Mouse (Mus musculus) CH12.LX (cell line): ENCODE results near the gene Themis3. TPM values are rescaled to one million over a fixed set of nuclear protein-coding genes. Genes with fewer than 3 reads are reported as not detected.

Source experiments
- DNase-seq: peaks from one replicate; pipeline ENCODE4 v3.0.0-alpha.2; 2013; ENCODE audit errors: extremely low read depth
- H3K27ac ChIP-seq: 2 replicates; pipeline ENCODE4 v1.5.1; 2012; ENCODE audit warnings: low read depth, mild to moderate bottlenecking, control low read depth, moderate library complexity; ENCODE audit not compliant: insufficient read depth
- H3K27me3 ChIP-seq: replicated peaks from 2 replicates; pipeline ENCODE3; 2012; ENCODE audit warnings: inconsistent platforms
- H3K36me3 ChIP-seq, 2 experiments: replicated peaks in 1 of 2; 2 replicates each; pipeline versions ENCODE3 to v1.6.1; 2012; ENCODE audit warnings: inconsistent platforms in 1 of 2, low read length in 1 of 2, mild to moderate bottlenecking in 1 of 2, mixed read lengths in 1 of 2, moderate library complexity in 1 of 2; ENCODE audit not compliant: control insufficient read depth in 1 of 2, insufficient read depth in 1 of 2
- H3K4me1 ChIP-seq, 2 experiments: 2 replicates each; pipeline ENCODE4 v1.6.1; 2012; ENCODE audit warnings: inconsistent platforms in 1 of 2, moderate library complexity in 1 of 2; ENCODE audit not compliant: insufficient read depth in 2 of 2, control insufficient read depth in 1 of 2
- H3K4me2 ChIP-seq: 2 replicates; pipeline ENCODE4 v1.6.1; 2012; ENCODE audit warnings: low read depth, mild to moderate bottlenecking, control low read depth; ENCODE audit not compliant: poor library complexity, insufficient read depth, severe bottlenecking
- H3K4me3 ChIP-seq, 3 experiments: fragments of 150-350 bp in 1 of 3; sonication (generic) in 1 of 3; replicated peaks in 1 of 3; 2 replicates each; pipeline versions ENCODE3 to v1.5.1; 2011 to 2012; ENCODE audit warnings: low read depth in 2 of 3, low read length in 2 of 3, mild to moderate bottlenecking in 2 of 3, moderate library complexity in 2 of 3, control low read depth in 1 of 3, improper control_type of control experiment in 1 of 3, inconsistent platforms in 1 of 3, mixed read lengths in 1 of 3; ENCODE audit not compliant: poor library complexity in 1 of 3
- H3K79me2 ChIP-seq: replicated peaks from 2 replicates; pipeline ENCODE4 v1.6.1; 2012; ENCODE audit warnings: mild to moderate bottlenecking, moderate library complexity; ENCODE audit not compliant: control insufficient read depth, poor library complexity, insufficient read depth, severe bottlenecking; ENCODE audit errors: extremely low read depth
- H3K9ac ChIP-seq: 2 replicates; pipeline ENCODE4 v1.6.1; 2012; ENCODE audit warnings: low read depth, mild to moderate bottlenecking, control low read depth, moderate library complexity; ENCODE audit not compliant: insufficient read depth
- H3K9me3 ChIP-seq: replicated peaks from 2 replicates; pipeline ENCODE3; 2012; ENCODE audit warnings: low read length, inconsistent platforms, mixed read lengths
- BHLHE40 ChIP-seq: IDR thresholded peaks from 2 replicates; pipeline ENCODE4 v1.6.1; 2011; ENCODE audit warnings: mild to moderate bottlenecking, low read depth, low read length, improper control_type of control experiment
- E2F4 ChIP-seq: IDR thresholded peaks from 2 replicates; pipeline ENCODE4 v1.6.1; 2011; ENCODE audit warnings: low read depth, low read length, improper control_type of control experiment; ENCODE audit not compliant: insufficient replicate concordance
- ETS1 ChIP-seq: conservative IDR thresholded peaks from 2 replicates; pipeline ENCODE4 v1.6.1; 2012; ENCODE audit warnings: low read depth, mild to moderate bottlenecking, inconsistent platforms, low read length, improper control_type of control experiment, moderate library complexity
- GABPA ChIP-seq: IDR thresholded peaks from 2 replicates; pipeline ENCODE4 v1.6.1; 2012; ENCODE audit warnings: low read depth, low read length, improper control_type of control experiment, inconsistent platforms; ENCODE audit not compliant: insufficient replicate concordance
- HCFC1 ChIP-seq: IDR thresholded peaks from 2 replicates; pipeline ENCODE4 v1.6.1; 2012; ENCODE audit warnings: low read depth, mild to moderate bottlenecking, inconsistent platforms, low read length, improper control_type of control experiment
- IRF4 ChIP-seq: IDR thresholded peaks from 2 replicates; pipeline ENCODE4 v1.6.1; 2014; ENCODE audit warnings: low read depth, mild to moderate bottlenecking, inconsistent platforms, low read length, improper control_type of control experiment
- KAT2A ChIP-seq: IDR thresholded peaks from 2 replicates; pipeline ENCODE4 v1.6.1; 2012; ENCODE audit warnings: low read length, improper control_type of control experiment, inconsistent platforms; ENCODE audit not compliant: insufficient replicate concordance
- MAFK ChIP-seq: IDR thresholded peaks from 2 replicates; pipeline ENCODE4 v1.6.1; 2011; ENCODE audit warnings: low read length, improper control_type of control experiment; ENCODE audit not compliant: insufficient replicate concordance
- MAX ChIP-seq: IDR thresholded peaks from 2 replicates; pipeline ENCODE4 v1.6.1; 2011; ENCODE audit warnings: low read length, improper control_type of control experiment
- MEF2A ChIP-seq: IDR thresholded peaks from 2 replicates; pipeline ENCODE4 v1.6.1; 2014; ENCODE audit warnings: low read depth, mild to moderate bottlenecking, inconsistent platforms, low read length, improper control_type of control experiment, borderline replicate concordance
- NELFE ChIP-seq: IDR thresholded peaks from 2 replicates; pipeline ENCODE4 v1.6.1; 2011; ENCODE audit warnings: low read depth, low read length, improper control_type of control experiment
- NRF1 ChIP-seq: IDR thresholded peaks from 2 replicates; pipeline ENCODE4 v1.6.1; 2014; ENCODE audit warnings: low read depth, mild to moderate bottlenecking, inconsistent platforms, low read length, improper control_type of control experiment, moderate library complexity
- PAX5 ChIP-seq: IDR thresholded peaks from 2 replicates; pipeline ENCODE4 v1.6.1; 2012; ENCODE audit warnings: low read length, inconsistent platforms, mixed read lengths
- POLR2AphosphoS2 ChIP-seq: IDR thresholded peaks from 2 replicates; pipeline ENCODE4 v1.6.1; 2011; ENCODE audit warnings: low read depth, low read length, improper control_type of control experiment
- RCOR1 ChIP-seq: conservative IDR thresholded peaks from 2 replicates; pipeline ENCODE4 v1.6.1; 2012; ENCODE audit warnings: low read depth, mild to moderate bottlenecking, inconsistent platforms, low read length, improper control_type of control experiment
- TBP ChIP-seq: conservative IDR thresholded peaks from 2 replicates; pipeline ENCODE4 v1.6.1; 2011; ENCODE audit warnings: low read depth, low read length, improper control_type of control experiment
- TCF12 ChIP-seq: IDR thresholded peaks from 2 replicates; pipeline ENCODE4 v1.6.1; 2014; ENCODE audit warnings: low read depth, mild to moderate bottlenecking, inconsistent platforms, low read length, improper control_type of control experiment
- UBTF ChIP-seq: IDR thresholded peaks from 2 replicates; pipeline ENCODE4 v1.6.1; 2012; ENCODE audit warnings: low read depth, mild to moderate bottlenecking, inconsistent platforms, low read length, improper control_type of control experiment, moderate library complexity
- USF1 ChIP-seq: IDR thresholded peaks from 2 replicates; pipeline ENCODE4 v1.6.1; 2014; ENCODE audit warnings: low read depth, mild to moderate bottlenecking, inconsistent platforms, low read length, improper control_type of control experiment
- USF2 ChIP-seq: conservative IDR thresholded peaks from 2 replicates; pipeline ENCODE4 v1.6.1; 2011; ENCODE audit warnings: low read depth, low read length, improper control_type of control experiment
- ZC3H11A ChIP-seq: IDR thresholded peaks from 2 replicates; pipeline ENCODE4 v1.6.1; 2012; ENCODE audit warnings: low read depth, mild to moderate bottlenecking, inconsistent platforms, low read length, improper control_type of control experiment
- ZMIZ1 ChIP-seq: IDR thresholded peaks from 2 replicates; pipeline ENCODE4 v1.6.1; 2012; ENCODE audit warnings: low read depth, mild to moderate bottlenecking, inconsistent platforms, low read length, improper control_type of control experiment
- dilution Hi-C: fragments of 300-500 bp; cut with MboI; formaldehyde crosslinking; loops from 2 replicates; pipeline ENCODE4 v1.14.3; 2020; ENCODE audit warnings: low sequenced_read_pairs; ENCODE audit not compliant: extremely low pct_unique_long_range_greater_than_20kb, extremely low pct_ligation_motif_present
- in situ Hi-C: fragments of 300-500 bp; cut with MboI; formaldehyde crosslinking; loops from 3 replicates; pipeline ENCODE4 v1.14.3; 2019; ENCODE audit warnings: low sequenced_read_pairs, low pct_ligation_motif_present, low pct_unique_long_range_greater_than_20kb, mixed read lengths
- polyA plus RNA-seq: library from polyadenylated mRNA; unstranded; fragments of >175 nt; gene quantifications from 2 replicates; pipeline ENCODE4 v1.2.1, GENCODE M21; 2012; ENCODE audit warnings: low read depth; ENCODE audit not compliant: insufficient read length
- total RNA-seq, 2 experiments: library from RNA; depleted of rRNA; stranded (reverse); fragments of 300-350 nt in 1 of 2; fragments of >200 nt in 1 of 2; gene quantifications; 2 replicates each; pipeline ENCODE4 v1.2.3; 2012 to 2014

Gene Themis3
- total and polyA plus RNA-seq, 3 experiments = not detected

DNA sequence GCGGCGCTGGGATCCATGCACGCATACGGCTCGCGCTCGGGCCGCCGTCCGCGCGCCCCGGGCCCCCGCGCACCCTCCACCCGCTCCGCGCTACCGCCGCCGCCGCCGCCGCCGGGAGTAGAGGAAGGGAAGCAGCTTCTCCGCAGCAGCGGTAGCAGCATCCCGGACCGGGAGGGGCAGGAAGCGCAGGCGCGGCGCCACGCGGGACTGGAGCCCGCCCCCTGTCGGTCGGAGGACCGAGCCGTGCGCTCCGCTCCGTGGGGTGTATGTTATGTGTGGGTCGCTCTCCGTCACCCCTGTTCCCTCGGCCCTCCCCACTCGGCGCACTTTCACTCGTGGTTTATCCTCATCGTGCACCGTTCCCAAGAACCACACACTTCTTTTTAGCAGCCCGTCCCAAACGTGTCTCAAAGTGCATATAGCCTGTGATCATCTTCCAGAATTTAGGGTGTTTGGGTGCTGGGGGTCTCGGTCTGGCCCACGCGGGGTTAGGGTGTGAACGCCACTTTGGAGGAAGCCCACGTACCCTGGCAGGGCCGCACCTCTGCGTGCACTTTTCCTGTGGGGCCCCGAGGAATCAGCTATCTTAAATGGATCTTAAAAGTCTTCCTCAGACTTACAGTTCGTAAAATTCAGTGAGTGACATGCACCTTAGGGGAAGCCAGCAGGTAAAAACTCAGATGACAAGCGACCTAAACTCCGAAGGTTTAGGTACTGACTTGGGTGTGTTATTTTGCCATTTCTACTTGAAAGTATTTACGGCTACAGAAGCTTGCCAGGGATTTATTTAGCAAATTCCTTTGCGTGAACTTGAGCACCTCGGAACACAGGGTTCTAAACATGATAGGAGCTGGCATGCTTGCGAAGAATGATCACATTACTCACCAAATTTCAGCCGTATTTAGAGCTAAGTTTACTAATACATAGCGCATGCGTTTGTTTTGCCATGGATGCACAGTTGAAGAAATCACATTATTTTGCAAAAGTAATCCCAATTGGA lies 74.6 kb downstream of the Themis3 start, which contains the start of gene Rab12 (continued):
- TF ChIP-seq MAX = 0 out of 2 replicates have a peak, but pooled peaks have one; percentile 54

DNA sequence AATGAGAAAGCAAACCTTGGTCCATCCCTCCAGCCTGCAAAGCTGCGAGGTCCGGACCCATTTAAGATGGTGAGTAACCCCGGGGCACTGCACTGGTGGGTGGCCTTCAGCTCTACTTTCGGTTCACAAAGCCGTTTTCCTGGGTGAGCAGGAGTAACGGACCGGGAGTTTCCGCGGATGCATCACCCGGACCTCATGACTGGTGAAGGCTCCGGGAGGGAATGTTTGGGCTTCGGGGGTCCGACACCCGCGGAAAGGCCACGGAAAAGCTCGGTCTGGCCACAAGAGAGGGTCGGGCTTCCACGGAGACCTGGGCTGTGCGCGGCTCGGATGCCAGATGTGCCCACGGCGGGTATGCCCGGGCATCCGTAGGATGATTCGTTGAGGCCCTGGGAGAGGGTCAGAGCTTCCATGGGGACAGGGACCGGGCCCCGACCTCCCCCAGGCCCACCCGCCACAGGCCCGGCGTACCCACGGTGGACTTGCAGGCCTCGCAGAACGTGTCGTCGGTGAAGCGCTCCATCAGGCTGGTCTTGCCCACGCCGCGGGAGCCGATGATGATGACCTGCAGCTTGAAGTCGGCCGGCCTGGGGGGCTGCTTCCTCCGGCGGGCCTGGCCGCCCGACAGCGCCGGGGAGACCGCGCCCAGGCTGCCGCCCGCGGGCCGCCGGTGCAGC lies 75.4 kb downstream of the Themis3 start:
- no peaks in the 10 kb centered on the region for H3K9me3 ChIP-seq
- peaks cover 31% of the 10 kb centered on the region for H3K79me2 ChIP-seq
- peak overlapping the region; percentile 82 to 98 (median 85) for H3K4me3 ChIP-seq
- H3K27ac ChIP-seq = peak overlapping the region; percentile 11; the same call in 1 of the 2 replicates
- peaks cover 3 to 18% of the 10 kb centered on the region in 2 experiments for H3K36me3 ChIP-seq
- TF ChIP-seq USF2 (no peak), UBTF (no peak), TBP (no peak), IRF4 (no peak), RCOR1 (no peak), NELFE (no peak), POLR2AphosphoS2 (no peak), GABPA (no peak), MAX (no peak), USF1 (no peak), TCF12 (no peak), PAX5 (no peak)
- peaks cover 13% of the 10 kb centered on the region for H3K27me3 ChIP-seq
- in situ Hi-C loops (no loop called here), dilution Hi-C loops (no loop called here)
- DNase-seq = peak; percentile 18
- H3K9ac ChIP-seq = peak overlapping the region; percentile 76
- peak overlapping the region; percentile 98; the same call in 1 of the 2 replicates for H3K4me2 ChIP-seq
- H3K4me1 ChIP-seq = peaks cover 2 to 31% of the 10 kb centered on the region in 2 experiments; a peak in 3 of 4 replicates

DNA sequence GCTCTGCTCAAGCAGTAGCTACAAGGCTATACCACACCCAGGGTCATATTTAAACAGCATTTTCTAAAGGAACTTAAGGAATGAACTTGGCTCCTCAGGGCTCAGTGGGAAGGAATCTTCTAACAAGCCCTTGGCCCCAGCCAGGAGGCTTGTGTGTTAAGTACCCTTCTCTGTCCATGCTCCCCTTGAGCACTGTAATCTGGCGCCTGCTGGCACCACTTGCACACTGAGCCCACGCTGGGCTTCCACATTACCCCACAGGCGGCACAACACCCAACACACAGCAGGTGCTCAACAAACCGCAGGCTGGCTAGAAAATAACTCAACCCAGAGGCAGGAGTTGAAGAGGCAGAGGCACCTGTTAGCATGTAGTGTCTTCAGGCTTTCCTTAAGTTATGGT lies 77.5 kb downstream of the Themis3 start:
- dilution Hi-C loops = no loop called here
- peaks cover 2 to 31% of the 10 kb centered on the region in 2 experiments; a peak in 3 of 4 replicates for H3K4me1 ChIP-seq
- H3K36me3 ChIP-seq = peaks cover 3 to 36% of the 10 kb centered on the region in 2 experiments
- H3K27ac ChIP-seq = no peak overlapping the region
- H3K9ac ChIP-seq = no peak overlapping the region
- no peak for DNase-seq
- no peak for TF ChIP-seq GABPA
- TF ChIP-seq TBP = no peak
- TF ChIP-seq BHLHE40 = no peak
- TF ChIP-seq TCF12 = no peak
- no peak for TF ChIP-seq USF1
- TF ChIP-seq MAFK = no peak
- no peak for TF ChIP-seq ZC3H11A
- TF ChIP-seq KAT2A = no peak
- TF ChIP-seq ETS1 = no peak
- no peak for TF ChIP-seq ZMIZ1
- TF ChIP-seq HCFC1 = no peak
- no peak for TF ChIP-seq E2F4
- no peak for TF ChIP-seq MEF2A
- no peak for TF ChIP-seq NRF1
- TF ChIP-seq MAX = no peak
- in situ Hi-C loops = no loop called here
- H3K4me2 ChIP-seq = no peak overlapping the region
- peaks cover 7% of the 10 kb centered on the region for H3K27me3 ChIP-seq
- no peaks in the 10 kb centered on the region for H3K9me3 ChIP-seq
- H3K79me2 ChIP-seq = peaks cover 38% of the 10 kb centered on the region
- H3K4me3 ChIP-seq = no peak overlapping the region
